Mouse (Mus musculus) heart, adult 18-20 months (tissue): ENCODE measurements at regions not wholly inside any gene's neighbourhood (a gene's known extent, or its start where the extent isn't known, plus 50 kb on each side); places are given as distances from the start of the nearest gene placed in this dataset.

ENCODE experiments used
- DNase-seq, 2 experiments: peaks; one replicate each; pipeline ENCODE4 v3.0.0; 2021 to 2022; ENCODE audit warnings: mixed read lengths in 1 of 2

- DNase-seq, result no peak
These were observed 103.4 kb downstream of the Mreg start for GRCm38 (mm10) chr1:72108678-72109077.

GRCm38 (mm10) chr1:72107125-72107524 is 105.0 kb downstream of the Mreg start:
- DNase-seq, result no peak

DNA sequence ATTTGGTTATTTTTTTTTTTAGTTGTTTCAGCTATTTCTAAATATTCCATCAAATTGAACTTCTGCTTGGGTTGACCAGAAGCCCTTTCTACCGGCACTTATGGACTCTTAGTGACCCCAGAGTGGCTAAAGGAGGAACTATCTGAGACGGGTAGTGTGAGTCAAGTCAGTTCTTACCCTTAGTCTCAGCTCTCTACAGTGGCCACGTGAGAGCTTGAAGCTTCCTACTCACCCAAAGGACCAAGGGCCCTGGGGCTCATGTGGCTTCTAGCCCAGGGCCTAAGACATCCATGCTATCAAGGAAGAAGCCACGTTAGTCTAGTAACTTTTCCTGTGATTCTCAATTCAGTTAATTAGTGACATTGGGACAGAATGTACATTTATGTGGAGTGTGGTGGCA is 105.5 kb downstream of the Mreg start:
- DNase-seq, result no peak

- no peak for DNase-seq
These were observed 106.6 kb downstream of the Mreg start for GRCm38 (mm10) chr1:72105435-72106057.

- DNase-seq, result no peak
These were observed 108.1 kb downstream of the Mreg start for GRCm38 (mm10) chr1:72103962-72104361.

- DNase-seq, result no peak
These were observed 108.7 kb downstream of the Mreg start for GRCm38 (mm10) chr1:72103387-72103786.

DNA sequence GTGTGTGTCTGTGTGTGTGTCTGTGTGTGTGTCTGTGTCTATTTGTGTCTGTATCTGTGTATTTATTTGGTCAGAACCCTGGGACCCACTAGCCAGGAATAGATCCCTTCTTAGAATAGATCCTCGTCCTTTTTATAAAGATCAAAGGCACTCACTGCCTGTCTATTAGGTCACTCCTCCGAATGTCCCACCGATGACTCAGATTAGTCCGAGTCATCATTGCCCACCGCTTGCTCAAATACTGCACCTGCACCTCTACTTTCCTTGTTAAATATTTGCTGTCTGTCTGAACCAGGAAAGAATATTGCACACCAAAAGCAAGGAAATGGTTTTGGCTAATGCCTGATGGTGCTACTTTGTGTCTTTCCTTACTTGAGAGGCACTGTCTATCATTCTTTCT is 112.7 kb downstream of the Mreg start:
- DNase-seq, result no peak

DNA sequence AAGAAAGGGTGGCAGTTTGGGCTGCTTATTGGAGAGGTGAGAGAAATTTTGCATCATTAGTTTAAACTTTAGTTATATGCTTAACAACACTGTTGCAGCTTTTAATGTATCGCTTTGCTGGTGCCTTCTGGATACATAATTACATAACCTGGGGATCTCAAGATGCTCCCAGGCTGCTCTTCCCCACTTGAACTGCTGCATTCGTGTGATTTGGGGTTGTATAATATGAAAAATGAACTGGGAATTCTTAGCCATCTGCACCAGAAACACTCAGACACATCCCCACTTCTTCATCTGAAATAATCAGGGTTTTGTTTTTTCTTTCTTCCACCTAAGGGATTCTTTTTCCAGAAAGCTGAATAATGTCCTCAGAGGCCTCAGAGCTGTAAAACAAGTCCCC is 120.8 kb downstream of the Mreg start:
- DNase-seq, result no peak

- DNase-seq, result no peak
These were observed 126.4 kb downstream of the Mreg start for GRCm38 (mm10) chr1:72085661-72086060.

DNA sequence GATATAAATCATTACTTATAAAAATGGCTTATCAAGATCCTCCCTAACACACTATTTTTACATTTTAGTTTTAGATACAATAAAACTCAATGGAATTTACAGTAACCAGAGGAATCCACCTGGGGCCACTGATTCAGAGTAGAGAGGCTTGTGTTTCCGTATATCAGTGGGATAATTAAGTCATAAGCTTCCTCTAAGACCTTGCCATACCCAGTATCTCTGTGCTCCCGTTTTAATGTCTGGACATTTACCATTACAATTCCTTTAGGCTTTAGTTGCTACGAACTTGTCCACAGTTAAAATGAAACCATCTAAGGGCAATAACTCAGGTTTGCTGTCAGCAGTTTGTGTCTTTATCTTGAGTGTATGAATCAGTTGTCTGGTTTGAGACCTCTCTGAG is 127.9 kb downstream of the Mreg start:
- no peak for DNase-seq

- no peak for DNase-seq
These were observed 129.7 kb downstream of the Mreg start for GRCm38 (mm10) chr1:72082366-72082765.

DNA sequence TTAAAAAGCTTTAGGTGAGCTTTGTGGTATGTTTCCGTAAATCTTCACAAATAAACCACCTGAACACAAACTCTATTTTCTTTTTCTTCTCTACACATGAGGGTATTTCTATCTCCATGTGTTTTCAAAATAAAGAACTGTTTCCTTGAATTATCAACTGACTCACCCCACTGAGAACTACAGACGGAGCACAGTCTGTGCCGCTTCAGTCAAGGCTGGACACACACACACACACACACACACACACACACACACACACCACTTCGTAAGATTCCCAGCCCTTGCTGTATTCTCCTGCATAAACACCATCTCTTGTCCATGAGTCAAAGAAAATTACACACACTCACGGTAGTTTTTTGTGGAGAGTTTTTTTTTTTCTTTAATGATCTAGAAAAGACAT is 130.3 kb downstream of the Mreg start:
- no peak for DNase-seq

GRCm38 (mm10) chr1:72078926-72079550 is 133.1 kb downstream of the Mreg start:
- DNase-seq, result no peak

- DNase-seq, result no peak
These were observed 135.8 kb downstream of the Mreg start for GRCm38 (mm10) chr1:72076341-72076740.

- no peak for DNase-seq
These were observed 136.6 kb downstream of the Mreg start for GRCm38 (mm10) chr1:72075464-72075863.

- DNase-seq, result no peak
These were observed 138.9 kb downstream of the Mreg start for GRCm38 (mm10) chr1:72073245-72073644.

DNA sequence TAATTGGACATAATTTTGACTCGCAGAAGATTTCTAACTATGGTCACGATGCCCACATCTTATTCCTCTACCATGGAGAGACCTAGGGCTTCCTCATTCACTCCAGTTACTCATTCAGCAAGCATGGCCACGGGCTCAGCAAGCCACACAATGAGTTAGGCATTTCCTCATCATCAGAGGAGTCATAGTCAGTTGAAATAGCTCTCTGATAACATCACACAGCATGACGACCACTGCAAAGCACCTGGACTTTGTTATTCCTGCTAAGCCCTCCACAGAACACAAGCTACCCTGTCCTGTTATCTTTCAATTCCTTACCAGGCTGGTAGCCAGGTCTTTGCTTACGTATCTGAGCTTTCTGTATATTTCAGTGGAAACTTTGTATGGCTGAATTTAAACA is 141.6 kb downstream of the Mreg start:
- no peak for DNase-seq

- no peak for DNase-seq
These were observed 143.1 kb downstream of the Mreg start for GRCm38 (mm10) chr1:72069056-72069455.

- DNase-seq, result no peak
These were observed 147.0 kb downstream of the Mreg start for GRCm38 (mm10) chr1:72065090-72065489.

GRCm38 (mm10) chr1:72060393-72060792 is 151.7 kb downstream of the Mreg start:
- no peak for DNase-seq

- DNase-seq, result no peak
These were observed 153.9 kb downstream of the Mreg start for GRCm38 (mm10) chr1:72058045-72058703.

- no peak for DNase-seq
These were observed 157.6 kb downstream of the Mreg start for GRCm38 (mm10) chr1:72054541-72054940.

DNA sequence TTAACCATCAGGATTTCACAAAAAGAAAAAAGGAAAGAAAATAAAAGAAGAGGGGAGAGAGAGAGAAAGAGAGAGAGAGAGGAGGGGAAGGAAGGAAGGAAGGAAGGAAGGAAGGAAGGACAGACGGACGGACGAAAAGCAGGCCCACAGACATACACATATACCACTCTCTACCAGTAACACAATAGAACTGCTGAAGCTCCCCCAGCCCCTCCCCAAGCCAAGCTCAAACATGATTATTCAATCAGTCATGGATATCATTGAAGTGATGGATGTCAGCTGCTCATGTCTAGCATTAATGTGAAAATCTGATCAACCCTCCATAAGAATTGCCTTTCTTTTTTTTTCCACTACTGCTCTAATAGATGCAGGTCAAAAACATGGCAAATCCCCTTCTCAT is 161.2 kb downstream of the Mreg start:
- DNase-seq, result no peak

- no peak for DNase-seq
These were observed 166.0 kb downstream of the Mreg start for GRCm38 (mm10) chr1:72046072-72046471.
